In the genomic region with DNA sequence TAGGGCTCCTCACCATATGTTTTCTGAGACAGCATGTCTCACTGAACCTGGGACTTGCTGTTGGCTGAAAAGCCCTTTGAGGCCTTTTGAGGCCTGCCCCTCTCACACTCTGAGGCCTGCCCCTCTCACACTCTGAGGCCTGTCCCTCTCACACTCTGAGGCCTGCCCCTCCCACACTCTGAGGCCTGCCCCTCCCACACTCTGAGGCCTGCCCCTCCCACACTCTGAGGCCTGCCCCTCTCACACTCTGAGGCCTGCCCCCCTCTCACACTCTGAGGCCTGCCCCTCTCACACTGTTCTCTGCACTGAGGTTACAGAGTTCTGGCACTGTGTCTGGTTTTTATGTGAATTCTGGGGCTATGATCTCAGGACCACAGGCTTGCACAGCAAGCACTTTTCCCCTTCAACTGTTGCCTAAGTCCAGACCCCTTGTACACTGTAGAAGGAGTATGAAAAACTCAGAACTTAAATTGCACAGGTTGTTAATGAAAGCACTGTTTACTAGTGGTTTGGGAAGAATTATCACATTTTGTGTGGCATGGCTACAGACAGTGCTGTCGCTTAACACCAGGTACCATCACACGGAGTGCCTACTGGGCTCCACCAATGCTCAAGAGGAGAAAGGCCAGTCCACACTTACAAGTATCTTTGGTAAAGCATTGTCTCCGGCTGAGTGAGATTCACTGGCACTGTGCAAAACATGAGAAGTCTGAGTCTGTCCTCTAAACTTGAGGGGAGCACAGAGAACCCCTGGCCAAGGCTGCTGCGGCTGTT, we compare ENCODE assay signal across 9 mouse cellular contexts. TPM values are rescaled to one million over a fixed set of nuclear protein-coding genes. Genes with fewer than 3 reads are reported as not detected.
DNase-seq lines count a peak whose midpoint lies in the region; ATAC-seq and TF ChIP-seq lines count a peak whose summit lies in the region.
"Had no signal": no experiment of that assay in that cellular context is flagged by ENCODE, and none has a peak within 500 bp of the region (broad histone marks: within the 10 kb centered on the region; RNA-seq: fewer than 3 reads in every experiment).

No protein-coding gene starts in this region.

- intact Hi-C loops in heart, postnatal 25 days (cut with DNase I): no loop called here

- TF ChIP-seq EP300 in stomach, postnatal 0 days (optimal IDR thresholded peaks at IDR 0.05): no peak

- no peak for TF ChIP-seq CTCF in midbrain, postnatal 0 days (IDR thresholded peaks at IDR 0.05)
- no peak for TF ChIP-seq CTCF in stomach, postnatal 0 days (IDR thresholded peaks at IDR 0.05; ENCODE audit: low read depth)

- ATAC-seq in heart, embryonic 11.5 days (replicated peaks; ENCODE audit: insufficient number of reproducible peaks, low FRiP score, low TSS enrichment): no peak
- peak; percentile 75; the same call in 1 of the 2 replicates for ATAC-seq in midbrain, embryonic 12.5 days (ENCODE audit: low FRiP score, low read depth)
- ATAC-seq in midbrain, postnatal 0 days (ENCODE audit: low FRiP score): no peak
- peak; percentile 66 to 78 for ATAC-seq in hematopoietic stem cell, adult 5-6 weeks (replicated peaks in 1 of 2; ENCODE audit: insufficient read depth in 1 of 2, low FRiP score in 2 of 2, low TSS enrichment in 1 of 2, low read depth in 1 of 2, poor library complexity in 2 of 2, severe bottlenecking in 2 of 2)
- ATAC-seq in stomach, postnatal 0 days (ENCODE audit: low FRiP score, low TSS enrichment): no peak

- WGBS in heart, embryonic 11.5 days (ENCODE audit: insufficient replicate concordance): 81% methylated on average over 4 of the region's 4 CpGs
- WGBS in midbrain, embryonic 12.5 days: 87% methylated on average over 4 of the region's 4 CpGs
- 93% methylated on average over 4 of the region's 4 CpGs for WGBS in midbrain, postnatal 0 days
- 84% methylated on average over 4 of the region's 4 CpGs for WGBS in stomach, postnatal 0 days

- DNase-seq in heart, postnatal 25 days (ENCODE audit: low spot score): no peak
- DNase-seq in midbrain, postnatal 0 days (ENCODE audit: low spot score): no peak
- DNase-seq in stomach, postnatal 0 days (ENCODE audit: low spot score): no peak
- DNase-seq in cerebellum, adult 9-11 months: no peak
- DNase-seq in urinary bladder, adult 18-20 months (ENCODE audit: low spot score in 2 of 2): no peak

- H3K27ac ChIP-seq in heart, embryonic 11.5 days (ENCODE audit: low read depth, low read length): no peak overlapping the region
- H3K27ac ChIP-seq in midbrain, embryonic 12.5 days (replicated peaks): no peak overlapping the region
- no peak overlapping the region for H3K27ac ChIP-seq in midbrain, postnatal 0 days (ENCODE audit: low read depth, low read length)
- H3K27ac ChIP-seq in stomach, postnatal 0 days (replicated peaks): 0 out of 2 replicates have a peak overlapping the region, but pooled peaks have one; percentile 5

- no peaks in the 10 kb centered on the region for H3K27me3 ChIP-seq in heart, embryonic 11.5 days (ENCODE audit: control insufficient read depth, insufficient read depth, low read length)
- H3K27me3 ChIP-seq in midbrain, embryonic 12.5 days: no peaks in the 10 kb centered on the region
- H3K27me3 ChIP-seq in midbrain, postnatal 0 days (ENCODE audit: insufficient read depth, low read length): no peaks in the 10 kb centered on the region
- no peaks in the 10 kb centered on the region for H3K27me3 ChIP-seq in stomach, postnatal 0 days (ENCODE audit: control insufficient read depth, insufficient read depth, low read length)
- H3K27me3 ChIP-seq: heart, embryonic 12.5 days had no signal

- no peak overlapping the region for H3K4me2 ChIP-seq in heart, embryonic 11.5 days
- no peak overlapping the region for H3K4me2 ChIP-seq in midbrain, embryonic 12.5 days (replicated peaks)
- H3K4me2 ChIP-seq in midbrain, postnatal 0 days (ENCODE audit: low read depth, low read length, poor library complexity, severe bottlenecking): no peak overlapping the region
- H3K4me2 ChIP-seq in stomach, postnatal 0 days (replicated peaks; ENCODE audit: low read depth): no peak overlapping the region
- H3K4me2 ChIP-seq: heart, embryonic 12.5 days had no signal

- H3K4me1 ChIP-seq in heart, embryonic 11.5 days (ENCODE audit: control insufficient read depth, insufficient read depth, low read length): peaks cover 6% of the 10 kb centered on the region; the same call in 1 of the 2 replicates
- H3K4me1 ChIP-seq in midbrain, embryonic 12.5 days: no peaks in the 10 kb centered on the region
- H3K4me1 ChIP-seq in midbrain, postnatal 0 days (ENCODE audit: insufficient read depth, low read length): no peaks in the 10 kb centered on the region
- H3K4me1 ChIP-seq in stomach, postnatal 0 days (replicated peaks; ENCODE audit: control insufficient read depth, insufficient read depth): no peaks in the 10 kb centered on the region

- H3K36me3 ChIP-seq in heart, embryonic 11.5 days (ENCODE audit: control insufficient read depth, insufficient read depth, low read length): no peaks in the 10 kb centered on the region
- H3K36me3 ChIP-seq in midbrain, embryonic 12.5 days: no peaks in the 10 kb centered on the region
- no peaks in the 10 kb centered on the region for H3K36me3 ChIP-seq in midbrain, postnatal 0 days (ENCODE audit: insufficient read depth, low read length)
- H3K36me3 ChIP-seq in stomach, postnatal 0 days (ENCODE audit: control insufficient read depth, insufficient read depth, low read length): no peaks in the 10 kb centered on the region
- H3K36me3 ChIP-seq: heart, embryonic 12.5 days had no signal

- H3K4me3 ChIP-seq in heart, embryonic 11.5 days (ENCODE audit: low read depth, low read length): no peak overlapping the region
- no peak overlapping the region for H3K4me3 ChIP-seq in midbrain, embryonic 12.5 days
- no peak overlapping the region for H3K4me3 ChIP-seq in midbrain, postnatal 0 days (ENCODE audit: low read depth, low read length)
- H3K4me3 ChIP-seq in stomach, postnatal 0 days (ENCODE audit: low read depth, low read length): no peak overlapping the region
- H3K4me3 ChIP-seq: heart, embryonic 12.5 days had no signal

- H3K9ac ChIP-seq in heart, embryonic 11.5 days (ENCODE audit: low read depth, low read length): 0 out of 2 replicates have a peak overlapping the region, but pooled peaks have one; percentile 16
- H3K9ac ChIP-seq in midbrain, embryonic 12.5 days (replicated peaks): no peak overlapping the region
- H3K9ac ChIP-seq in midbrain, postnatal 0 days (replicated peaks; ENCODE audit: low read length, poor library complexity, severe bottlenecking): no peak overlapping the region
- H3K9ac ChIP-seq in stomach, postnatal 0 days (ENCODE audit: low read length): no peak overlapping the region
- H3K9ac ChIP-seq: heart, embryonic 12.5 days had no signal

- no peaks in the 10 kb centered on the region for H3K9me3 ChIP-seq in heart, embryonic 11.5 days (replicated peaks; ENCODE audit: control insufficient read depth, low read length)
- H3K9me3 ChIP-seq in midbrain, embryonic 12.5 days: no peaks in the 10 kb centered on the region
- no peaks in the 10 kb centered on the region for H3K9me3 ChIP-seq in midbrain, postnatal 0 days (ENCODE audit: low read length)
- no peaks in the 10 kb centered on the region for H3K9me3 ChIP-seq in stomach, postnatal 0 days (ENCODE audit: control insufficient read depth, low read length)
- H3K9me3 ChIP-seq: heart, embryonic 12.5 days had no signal

RNA-seq across cellular contexts. Expression of a gene that starts 41.4 kb away (rescaled TPM):
- 18.5 and 22.8 TPM in 2 replicates for polyA plus RNA-seq in heart, embryonic 11.5 days (2014; fragmentation: Nextera tagmentation; extraction: Ambion mirVana)
- total RNA-seq in heart, postnatal 25 days (2021): 1 to 10 TPM; 2.4 to 3.6 TPM
- 23.1 and 25.5 TPM in 2 replicates for polyA plus RNA-seq in midbrain, embryonic 12.5 days (2016; fragmentation: Nextera tagmentation; extraction: Ambion mirVana)
- total RNA-seq in midbrain, postnatal 0 days (2014; rRNA removed): 12.8 and 28.6 TPM in 2 replicates
- polyA plus RNA-seq in midbrain, postnatal 0 days (2015; fragmentation: Nextera tagmentation; extraction: Ambion mirVana): 11.0 and 14.5 TPM in 2 replicates
- 1.9 and 8.8 TPM in 2 replicates for total RNA-seq in hematopoietic stem cell, adult 5-6 weeks (2017)
- 4.8 and 6.5 TPM in 2 replicates for polyA plus RNA-seq in stomach, postnatal 0 days (2015; fragmentation: Nextera tagmentation; extraction: Ambion mirVana)

Comparison
In these comparisons a context has a peak if more than half of its experiments do, and no peak if none do; other contexts are left out.
1. ATAC-seq: peak in midbrain, embryonic 12.5 days (single experiment) and hematopoietic stem cell, adult 5-6 weeks (2 of 2); none in heart, embryonic 11.5 days (single experiment), midbrain, postnatal 0 days (single experiment) and stomach, postnatal 0 days (single experiment).